Mouse (Mus musculus): ENCODE results near the gene Coro2a. TPM values are rescaled to one million over a fixed set of nuclear protein-coding genes. Genes with fewer than 3 reads are reported as not detected.

Gene Coro2a
- total and polyA plus RNA-seq, 2 experiments from 2014 or later: 0.26 to 1.6 TPM

DNA sequence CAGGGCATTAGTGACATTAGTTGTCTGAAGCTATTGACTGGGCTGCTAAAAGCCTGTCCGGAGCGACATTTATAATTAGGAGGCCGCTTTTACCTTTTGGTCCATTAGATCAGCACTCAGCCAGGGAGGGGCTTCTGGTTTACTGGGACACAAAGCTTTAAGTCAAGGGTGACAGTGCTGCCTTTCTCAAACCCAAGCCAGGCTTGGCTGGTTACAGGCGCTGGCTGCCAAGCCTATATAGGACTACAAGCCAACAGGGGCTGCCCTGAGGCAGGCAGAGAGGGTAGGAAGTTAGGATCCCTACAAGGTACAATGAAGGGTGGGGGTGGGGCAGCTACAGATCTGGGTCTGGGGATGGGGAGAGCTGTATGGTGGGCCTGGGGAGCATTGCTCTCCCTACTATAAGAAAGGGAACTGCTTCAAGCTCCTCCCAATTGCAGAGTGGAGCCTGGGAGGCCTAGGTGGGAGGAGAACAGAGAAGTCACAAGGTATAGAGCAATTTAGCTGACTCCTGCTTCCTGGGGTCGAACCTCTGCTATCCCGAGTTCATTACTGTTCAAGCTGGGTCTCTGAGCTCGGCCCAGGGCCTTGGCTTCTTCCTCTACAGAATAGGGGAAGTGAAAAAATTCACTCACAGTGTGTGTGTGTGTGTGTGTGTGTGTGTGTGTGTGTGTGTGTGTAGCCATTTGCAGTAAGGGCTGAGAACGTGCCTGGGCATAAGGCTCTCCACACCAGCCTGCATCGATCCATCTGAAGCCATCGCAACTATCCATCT lies 47.5 kb downstream of the Coro2a start:
- Histone ChIP-seq H3K4me2 (ENCODE audit: low read depth, low read length) (no peak overlapping the region), H3K9me3 (replicated peaks; ENCODE audit: control insufficient read depth, low read length) (no peaks in the 10 kb centered on the region), H3K4me1 (ENCODE audit: control insufficient read depth, insufficient read depth) (no peaks in the 10 kb centered on the region), H3K27ac (ENCODE audit: low read depth) (0 out of 2 replicates have a peak overlapping the region, but pooled peaks have one; percentile 35), H3K9ac (replicated peaks; ENCODE audit: low read depth, low read length) (no peak overlapping the region), H3K27me3 (ENCODE audit: control insufficient read depth, insufficient read depth, low read length) (no peaks in the 10 kb centered on the region; the same call in 1 of the 2 replicates), H3K36me3 (replicated peaks; ENCODE audit: control insufficient read depth, insufficient read depth, low read length) (no peaks in the 10 kb centered on the region), H3K4me3 (ENCODE audit: low read depth, low read length) (no peak overlapping the region)
- 73% methylated on average over 10 of the region's 10 CpGs for WGBS
- no peak for TF ChIP-seq CTCF (IDR thresholded peaks at IDR 0.05; ENCODE audit: low read depth)
- TF ChIP-seq EP300 (IDR thresholded peaks at IDR 0.05; ENCODE audit: low read depth): no peak
- ATAC-seq (ENCODE audit: insufficient read depth, low read depth) (no peak), DNase-seq (ENCODE audit: low spot score) (no peak)

DNA sequence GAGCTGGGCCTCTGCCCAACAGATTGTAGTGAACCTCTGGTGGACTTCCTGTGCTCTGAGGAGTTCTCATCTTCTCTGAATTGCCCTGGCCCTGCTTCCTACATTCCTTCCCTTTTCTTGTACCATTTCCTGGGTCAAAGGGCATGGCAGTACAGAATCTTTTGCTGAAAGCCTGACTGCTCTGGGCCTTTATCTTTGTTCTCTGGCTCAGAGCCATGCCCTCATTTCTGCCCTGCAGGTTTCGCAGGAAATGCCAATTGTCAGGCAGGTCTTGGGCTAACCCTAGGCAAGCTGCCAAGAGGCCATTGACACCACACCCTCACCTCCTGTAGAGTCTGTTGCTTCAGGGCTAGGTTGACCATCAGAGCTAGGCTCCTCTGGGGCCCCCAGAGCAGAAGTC lies 48.1 kb downstream of the Coro2a start:
- Histone ChIP-seq H3K27ac (ENCODE audit: low read depth) (0 out of 2 replicates have a peak overlapping the region, but pooled peaks have one; percentile 35), H3K9me3 (replicated peaks; ENCODE audit: control insufficient read depth, low read length) (no peaks in the 10 kb centered on the region), H3K4me3 (ENCODE audit: low read depth, low read length) (no peak overlapping the region), H3K36me3 (replicated peaks; ENCODE audit: control insufficient read depth, insufficient read depth, low read length) (no peaks in the 10 kb centered on the region), H3K4me1 (ENCODE audit: control insufficient read depth, insufficient read depth) (no peaks in the 10 kb centered on the region), H3K9ac (replicated peaks; ENCODE audit: low read depth, low read length) (no peak overlapping the region), H3K4me2 (ENCODE audit: low read depth, low read length) (no peak overlapping the region), H3K27me3 (ENCODE audit: control insufficient read depth, insufficient read depth, low read length) (peaks cover 4% of the 10 kb centered on the region; the same call in 1 of the 2 replicates)
- WGBS: 30% methylated on average over 1 of the region's 1 CpGs
- TF ChIP-seq EP300 (IDR thresholded peaks at IDR 0.05; ENCODE audit: low read depth) (no peak), CTCF (IDR thresholded peaks at IDR 0.05; ENCODE audit: low read depth) (no peak)
- ATAC-seq (ENCODE audit: insufficient read depth, low read depth) (peak; percentile 40; the same call in 1 of the 2 replicates), DNase-seq (ENCODE audit: low spot score) (no peak)

DNA sequence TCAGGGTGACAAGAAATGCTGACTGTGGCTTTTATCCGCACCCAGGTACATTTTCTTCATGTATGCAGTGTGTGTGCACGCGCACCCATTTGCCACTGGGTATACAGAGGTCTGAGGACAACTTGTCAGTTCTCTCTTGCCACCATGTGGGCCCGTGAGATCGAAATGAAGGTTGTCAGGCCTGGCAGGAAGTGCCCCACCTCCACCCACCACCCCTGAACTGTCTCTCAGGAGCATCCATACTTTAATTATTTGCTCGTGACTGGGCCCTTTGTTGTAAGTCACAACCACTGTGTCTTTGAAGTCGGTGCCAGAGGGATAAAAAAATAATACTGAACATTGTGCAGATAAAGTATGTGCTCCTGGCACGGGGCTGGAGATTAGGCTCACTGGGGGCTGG lies 51.6 kb downstream of the Coro2a start:
- ATAC-seq (ENCODE audit: insufficient read depth, low read depth): no peak

DNA sequence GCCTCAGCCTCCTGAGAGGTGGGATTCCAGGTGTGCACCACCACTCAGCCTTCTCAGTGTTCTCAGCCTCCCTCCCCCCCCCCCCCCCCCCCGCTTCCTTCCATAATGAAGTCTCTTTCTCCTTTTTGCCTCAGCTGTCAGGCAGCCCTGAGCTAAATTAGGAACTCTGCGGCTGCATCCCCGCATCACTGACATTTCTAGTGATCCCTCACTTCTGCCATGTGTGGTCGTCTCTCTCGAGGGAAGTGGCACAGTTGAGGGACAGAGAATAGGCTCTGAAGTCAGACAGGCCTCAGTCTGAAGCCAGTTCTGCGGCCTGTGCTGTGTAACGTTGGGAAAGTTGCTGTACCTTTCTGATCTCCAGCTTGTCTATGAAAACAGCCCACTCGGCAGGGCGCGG lies 52.0 kb downstream of the Coro2a start:
- H3K27me3 ChIP-seq (ENCODE audit: control insufficient read depth, insufficient read depth, low read length): peaks cover 15% of the 10 kb centered on the region
- no peak overlapping the region for H3K9ac ChIP-seq (replicated peaks; ENCODE audit: low read depth, low read length)
- no peaks in the 10 kb centered on the region for H3K36me3 ChIP-seq (replicated peaks; ENCODE audit: control insufficient read depth, insufficient read depth, low read length)
- no peaks in the 10 kb centered on the region for H3K9me3 ChIP-seq (replicated peaks; ENCODE audit: control insufficient read depth, low read length)
- ATAC-seq (ENCODE audit: insufficient read depth, low read depth) (no peak), DNase-seq (ENCODE audit: low spot score) (no peak)
- H3K4me1 ChIP-seq (ENCODE audit: control insufficient read depth, insufficient read depth): no peaks in the 10 kb centered on the region
- H3K4me3 ChIP-seq (ENCODE audit: low read depth, low read length): no peak overlapping the region
- TF ChIP-seq CTCF (IDR thresholded peaks at IDR 0.05; ENCODE audit: low read depth) (no peak), EP300 (IDR thresholded peaks at IDR 0.05; ENCODE audit: low read depth) (no peak)
- no peak overlapping the region for H3K27ac ChIP-seq (ENCODE audit: low read depth)
- WGBS: 66% methylated on average over 9 of the region's 10 CpGs
- no peak overlapping the region for H3K4me2 ChIP-seq (ENCODE audit: low read depth, low read length)

More for the DNA sequence above, 51.6 kb downstream of the Coro2a start:
- Histone ChIP-seq H3K27ac (ENCODE audit: low read depth) (no peak overlapping the region), H3K4me2 (ENCODE audit: low read depth, low read length) (no peak overlapping the region), H3K36me3 (replicated peaks; ENCODE audit: control insufficient read depth, insufficient read depth, low read length) (no peaks in the 10 kb centered on the region), H3K27me3 (ENCODE audit: control insufficient read depth, insufficient read depth, low read length) (peaks cover 10% of the 10 kb centered on the region; the same call in 1 of the 2 replicates), H3K4me3 (ENCODE audit: low read depth, low read length) (no peak overlapping the region), H3K9me3 (replicated peaks; ENCODE audit: control insufficient read depth, low read length) (no peaks in the 10 kb centered on the region), H3K4me1 (ENCODE audit: control insufficient read depth, insufficient read depth) (no peaks in the 10 kb centered on the region), H3K9ac (replicated peaks; ENCODE audit: low read depth, low read length) (no peak overlapping the region)
- TF ChIP-seq EP300 (IDR thresholded peaks at IDR 0.05; ENCODE audit: low read depth) (no peak), CTCF (IDR thresholded peaks at IDR 0.05; ENCODE audit: low read depth) (no peak)
- WGBS: 59% methylated on average over 8 of the region's 8 CpGs
- no peak for DNase-seq (ENCODE audit: low spot score)

DNA sequence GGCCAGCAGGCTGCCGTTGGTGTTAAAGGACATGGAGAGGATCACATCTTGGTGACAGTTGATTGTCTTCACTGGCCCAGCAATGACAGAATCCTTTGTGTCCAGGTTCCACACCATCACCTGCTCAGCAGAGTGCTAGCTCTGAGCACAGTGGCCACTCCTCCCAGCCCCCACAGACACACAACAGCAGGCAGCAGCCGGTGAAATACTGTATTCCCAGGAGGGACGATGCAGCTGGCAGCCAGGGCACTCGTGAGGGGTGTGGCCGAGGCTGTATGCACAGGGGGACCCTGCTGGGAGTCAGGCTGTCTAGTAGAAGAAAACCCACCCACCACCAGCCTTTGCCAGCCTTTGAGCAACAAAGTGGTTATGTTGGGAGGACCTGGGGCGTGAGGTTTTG lies 55.3 kb downstream of the Coro2a start:
- no peak overlapping the region for H3K27ac ChIP-seq (ENCODE audit: low read depth)
- no peak for DNase-seq (ENCODE audit: low spot score)
- TF ChIP-seq CTCF (IDR thresholded peaks at IDR 0.05; ENCODE audit: low read depth) (no peak), EP300 (IDR thresholded peaks at IDR 0.05; ENCODE audit: low read depth) (no peak)
- H3K27me3 ChIP-seq (ENCODE audit: control insufficient read depth, insufficient read depth, low read length): peaks cover 15% of the 10 kb centered on the region
- no peaks in the 10 kb centered on the region for H3K36me3 ChIP-seq (replicated peaks; ENCODE audit: control insufficient read depth, insufficient read depth, low read length)
- H3K9me3 ChIP-seq (replicated peaks; ENCODE audit: control insufficient read depth, low read length): no peaks in the 10 kb centered on the region
- ATAC-seq (ENCODE audit: insufficient read depth, low read depth): no peak
- H3K4me1 ChIP-seq (ENCODE audit: control insufficient read depth, insufficient read depth): no peaks in the 10 kb centered on the region
- H3K4me2 ChIP-seq (ENCODE audit: low read depth, low read length): no peak overlapping the region
- 36% methylated on average over 6 of the region's 6 CpGs for WGBS
- H3K9ac ChIP-seq (replicated peaks; ENCODE audit: low read depth, low read length): no peak overlapping the region
- H3K4me3 ChIP-seq (ENCODE audit: low read depth, low read length): no peak overlapping the region
